Mouse (Mus musculus) C2C12 (cell line): Measurements from ENCODE around the gene Trim13.

ENCODE experiments used
- CEBPB ChIP-seq: IDR thresholded peaks from one replicate; pipeline ENCODE4 v1.6.1; 2011; ENCODE audit warnings: low read depth, mild to moderate bottlenecking, control low read depth, moderate library complexity
- CTCF ChIP-seq: IDR thresholded peaks from one replicate; pipeline ENCODE4 v1.5.1; 2011; ENCODE audit not compliant: control insufficient read depth, insufficient read depth, insufficient read length
- MAX ChIP-seq: IDR thresholded peaks from one replicate; pipeline ENCODE4 v1.6.1; 2011; ENCODE audit warnings: mild to moderate bottlenecking, control low read depth
- MYOD1 ChIP-seq: IDR thresholded peaks from one replicate; pipeline ENCODE4 v1.6.1; 2011; ENCODE audit warnings: low read depth; ENCODE audit not compliant: control insufficient read depth, insufficient read length
- MYOG ChIP-seq: IDR thresholded peaks from one replicate; pipeline ENCODE4 v1.6.1; 2011; ENCODE audit not compliant: control insufficient read depth, insufficient read length; ENCODE audit errors: extremely low read depth
- USF1 ChIP-seq: IDR thresholded peaks from one replicate; pipeline ENCODE4 v1.6.1; 2011; ENCODE audit warnings: low read depth, mild to moderate bottlenecking, control low read depth, moderate library complexity

- TF ChIP-seq CTCF (no peak), USF1 (no peak), MYOG (no peak), CEBPB (no peak), MAX (no peak), MYOD1 (no peak)
Observed at GRCm38 (mm10) chr14:61599057-61599806, 1.2 kb downstream of the Trim13 start.
